Mouse (Mus musculus) retina, adult 2 months (tissue): Measurements from ENCODE around the gene Cnih3.

Experiments used
- DNase-seq: peaks from one replicate; pipeline ENCODE4 v3.0.0-alpha.2; 2012; ENCODE audit warnings: low read depth, low spot score

Cnih3 gene

GRCm38 (mm10) chr1:181353200-181354097, 1.0 kb downstream of the Cnih3 start:
- DNase-seq: no peak

GRCm38 (mm10) chr1:181355683-181356082, 3.3 kb downstream of the Cnih3 start:
- DNase-seq: no peak

GRCm38 (mm10) chr1:181357870-181358269, 5.4 kb downstream of the Cnih3 start:
- no peak for DNase-seq

- DNase-seq: no peak
Measured at GRCm38 (mm10) chr1:181358526-181358925, 6.1 kb downstream of the Cnih3 start.

GRCm38 (mm10) chr1:181360732-181361131, 8.3 kb downstream of the Cnih3 start:
- no peak for DNase-seq

GRCm38 (mm10) chr1:181364025-181364424, 11.6 kb downstream of the Cnih3 start:
- DNase-seq: no peak

GRCm38 (mm10) chr1:181365376-181365775, 12.9 kb downstream of the Cnih3 start:
- no peak for DNase-seq

GRCm38 (mm10) chr1:181368789-181369570, 16.6 kb downstream of the Cnih3 start:
- DNase-seq: no peak

- DNase-seq: no peak
Measured at GRCm38 (mm10) chr1:181370370-181370769, 17.9 kb downstream of the Cnih3 start.

- no peak for DNase-seq
Measured at GRCm38 (mm10) chr1:181371226-181371625, 18.8 kb downstream of the Cnih3 start.

- DNase-seq: no peak
Measured at GRCm38 (mm10) chr1:181372306-181372705, 19.9 kb downstream of the Cnih3 start.

- no peak for DNase-seq
Measured at GRCm38 (mm10) chr1:181374627-181375374, 22.4 kb downstream of the Cnih3 start.

GRCm38 (mm10) chr1:181376431-181376830, 24.0 kb downstream of the Cnih3 start:
- no peak for DNase-seq

- peak; percentile 26 for DNase-seq
Measured at GRCm38 (mm10) chr1:181379664-181380063, 27.2 kb downstream of the Cnih3 start.

GRCm38 (mm10) chr1:181381410-181382010, 29.1 kb downstream of the Cnih3 start:
- no peak for DNase-seq

GRCm38 (mm10) chr1:181389264-181389663, 36.8 kb downstream of the Cnih3 start:
- DNase-seq: no peak

GRCm38 (mm10) chr1:181392489-181392888, 40.1 kb downstream of the Cnih3 start:
- no peak for DNase-seq

- DNase-seq: peak; percentile 37
Measured at GRCm38 (mm10) chr1:181393250-181394149, 41.1 kb downstream of the Cnih3 start.

- DNase-seq: no peak
Measured at GRCm38 (mm10) chr1:181395234-181395828, 42.9 kb downstream of the Cnih3 start.

GRCm38 (mm10) chr1:181399179-181399578, 46.8 kb downstream of the Cnih3 start:
- no peak for DNase-seq
